In the genomic region with DNA sequence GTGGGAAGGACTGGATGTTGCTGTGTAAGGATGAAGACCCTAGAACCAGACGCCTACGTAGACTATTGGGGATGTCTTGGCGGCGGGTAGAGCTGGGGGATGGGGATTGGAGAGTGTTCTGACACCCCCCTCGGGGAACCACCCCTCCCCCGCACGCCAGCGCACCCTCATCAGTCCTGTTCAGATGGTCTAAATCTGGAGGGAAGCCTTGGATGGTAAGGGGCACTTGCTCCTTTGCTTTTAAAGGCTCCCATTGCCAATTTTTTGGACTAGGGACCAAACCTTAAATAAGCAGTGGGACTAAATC, we compare ENCODE assay signal across 8 mouse cellular contexts. TPM values are rescaled to one million over a fixed set of nuclear protein-coding genes. Genes with fewer than 3 reads are reported as not detected.
DNase-seq lines count a peak whose midpoint lies in the region; ATAC-seq lines count a peak whose summit lies in the region.

No protein-coding gene starts in this region.

- no peak overlapping the region for H3K27ac ChIP-seq in heart, embryonic 16.5 days (ENCODE audit: low read length)
- no peak overlapping the region for H3K27ac ChIP-seq in liver, embryonic 16.5 days (ENCODE audit: low read length)

- H3K9ac ChIP-seq in heart, embryonic 16.5 days (ENCODE audit: low read length), result peak overlapping the region; percentile 74
- H3K9ac ChIP-seq in liver, embryonic 16.5 days (ENCODE audit: low read depth, low read length), result no peak overlapping the region

- ATAC-seq in heart, embryonic 16.5 days (replicated peaks; ENCODE audit: extremely low read depth, insufficient read depth, low FRiP score), result no peak
- no peak for ATAC-seq in liver, embryonic 16.5 days (ENCODE audit: low read depth)

- WGBS in heart, embryonic 16.5 days, result 18% methylated on average over 8 of the region's 8 CpGs
- 14% methylated on average over 8 of the region's 8 CpGs for WGBS in liver, embryonic 16.5 days (ENCODE audit: insufficient replicate concordance)

- H3K27me3 ChIP-seq in heart, embryonic 16.5 days (ENCODE audit: control insufficient read depth, insufficient read depth, low read length), result no peaks in the 10 kb centered on the region
- peaks cover 12% of the 10 kb centered on the region for H3K27me3 ChIP-seq in liver, embryonic 16.5 days (ENCODE audit: control insufficient read depth, insufficient read depth, low read depth, low read length)

- H3K36me3 ChIP-seq in heart, embryonic 16.5 days (ENCODE audit: control insufficient read depth, insufficient read depth), result no peaks in the 10 kb centered on the region
- H3K36me3 ChIP-seq in liver, embryonic 16.5 days (ENCODE audit: control insufficient read depth, insufficient read depth), result no peaks in the 10 kb centered on the region

- H3K4me1 ChIP-seq in heart, embryonic 16.5 days (ENCODE audit: control insufficient read depth, insufficient read depth, low read length), result no peaks in the 10 kb centered on the region
- H3K4me1 ChIP-seq in liver, embryonic 16.5 days (ENCODE audit: control insufficient read depth, low read depth, low read length), result no peaks in the 10 kb centered on the region

- H3K4me3 ChIP-seq in heart, embryonic 16.5 days (ENCODE audit: low read length), result peak overlapping the region; percentile 69
- peak overlapping the region; percentile 55 for H3K4me3 ChIP-seq in liver, embryonic 16.5 days (ENCODE audit: low read depth, low read length)

- H3K4me2 ChIP-seq in heart, embryonic 16.5 days (ENCODE audit: low read depth, low read length), result peak overlapping the region; percentile 79
- peak overlapping the region; percentile 18; the same call in 1 of the 2 replicates for H3K4me2 ChIP-seq in liver, embryonic 16.5 days (ENCODE audit: low read depth, low read length)

- DNase-seq in frontal cortex, postnatal 10 days (ENCODE audit: low spot score in 2 of 2), result peak; percentile 5 to 13
- no peak for DNase-seq in frontal cortex, postnatal 25 days (ENCODE audit: low spot score in 2 of 2)
- DNase-seq in retina, embryonic 14.5 days (ENCODE audit: low spot score), result peak; percentile 11
- no peak for DNase-seq in retina, postnatal 1 day
- DNase-seq in testis, postnatal 14 days (ENCODE audit: low spot score), result peak; percentile 3
- DNase-seq in spleen, postnatal 14 days (ENCODE audit: low spot score in 2 of 2), result no peak

- H3K9me3 ChIP-seq in heart, embryonic 16.5 days (replicated peaks; ENCODE audit: control insufficient read depth, low read length), result no peaks in the 10 kb centered on the region
- no peaks in the 10 kb centered on the region for H3K9me3 ChIP-seq in liver, embryonic 16.5 days (replicated peaks; ENCODE audit: control insufficient read depth, low read length)

RNA-seq across cellular contexts. Expression of a gene that starts 1.1 kb away (rescaled TPM):
- 6.0 and 6.6 TPM in 2 replicates for polyA plus RNA-seq in heart, embryonic 16.5 days (2015; fragmentation: Nextera tagmentation; extraction: Ambion mirVana)
- 2.4 and 2.6 TPM in 2 replicates for polyA plus RNA-seq in liver, embryonic 16.5 days (2015; fragmentation: Nextera tagmentation; extraction: Ambion mirVana)

Comparison
In these comparisons a context has a peak if more than half of its experiments do, and no peak if none do; other contexts are left out.
1. DNase-seq: peak in frontal cortex, postnatal 10 days (2 of 2), retina, embryonic 14.5 days (single experiment) and testis, postnatal 14 days (single experiment); none in frontal cortex, postnatal 25 days (0 of 2), retina, postnatal 1 day (single experiment) and spleen, postnatal 14 days (0 of 2).